Mouse (Mus musculus) CH12.LX (cell line): ENCODE measurements at regions not wholly inside any gene's neighbourhood (a gene's known extent, or its start where the extent isn't known, plus 50 kb on each side); places are given as distances from the start of the nearest gene placed in this dataset.

Source experiments
- CTCF ChIP-seq, 2 experiments: IDR thresholded peaks in 1 of 2; conservative IDR thresholded peaks in 1 of 2; 2 replicates each; pipeline ENCODE4 v1.5.1; 2011 to 2012; ENCODE audit warnings: low read depth in 2 of 2, low read length in 2 of 2, improper control_type of control experiment in 1 of 2, inconsistent platforms in 1 of 2, mild to moderate bottlenecking in 1 of 2, moderate library complexity in 1 of 2
- EP300 ChIP-seq: IDR thresholded peaks from 2 replicates; pipeline ENCODE4 v1.6.1; 2011; ENCODE audit warnings: low read length, improper control_type of control experiment
- HCFC1 ChIP-seq: IDR thresholded peaks from 2 replicates; pipeline ENCODE4 v1.6.1; 2012; ENCODE audit warnings: low read depth, mild to moderate bottlenecking, inconsistent platforms, low read length, improper control_type of control experiment
- MAZ ChIP-seq: IDR thresholded peaks from 2 replicates; pipeline ENCODE4 v1.6.1; 2012; ENCODE audit warnings: low read depth, mild to moderate bottlenecking, inconsistent platforms, low read length, improper control_type of control experiment, moderate library complexity
- POLR2A ChIP-seq: IDR thresholded peaks from 2 replicates; pipeline ENCODE4 v1.6.1; 2011; ENCODE audit warnings: low read depth, mild to moderate bottlenecking, improper control_type of control experiment, low read length
- RCOR1 ChIP-seq: conservative IDR thresholded peaks from 2 replicates; pipeline ENCODE4 v1.6.1; 2012; ENCODE audit warnings: low read depth, mild to moderate bottlenecking, inconsistent platforms, low read length, improper control_type of control experiment
- TBP ChIP-seq: conservative IDR thresholded peaks from 2 replicates; pipeline ENCODE4 v1.6.1; 2011; ENCODE audit warnings: low read depth, low read length, improper control_type of control experiment
- USF2 ChIP-seq: conservative IDR thresholded peaks from 2 replicates; pipeline ENCODE4 v1.6.1; 2011; ENCODE audit warnings: low read depth, low read length, improper control_type of control experiment

DNA sequence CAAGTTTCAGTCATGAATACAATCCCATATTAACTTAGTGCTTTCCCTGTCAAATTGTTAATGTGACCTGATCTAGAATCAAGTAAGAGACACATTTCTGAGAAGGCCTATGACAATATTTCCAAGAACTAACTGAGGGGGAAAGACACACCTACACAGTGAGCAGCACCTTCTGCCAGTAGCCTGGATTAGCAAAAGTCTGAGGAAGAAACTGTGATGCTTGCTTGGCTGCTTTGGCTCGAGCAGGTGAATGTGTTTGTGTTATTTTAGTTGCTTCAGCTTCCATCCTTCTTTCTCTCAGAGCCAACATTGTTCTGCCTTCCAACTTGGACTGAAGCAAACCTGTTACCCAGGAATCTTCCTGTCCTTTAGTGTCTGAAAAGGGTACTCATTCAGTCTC, 1347.7 kb downstream of the Stim2 start:
- no peak for TF ChIP-seq TBP
- TF ChIP-seq RCOR1 = no peak
- TF ChIP-seq HCFC1 = no peak
- TF ChIP-seq MAZ = no peak
- TF ChIP-seq EP300 = no peak
- TF ChIP-seq USF2 = no peak
- TF ChIP-seq POLR2A = no peak
- no peak for TF ChIP-seq CTCF (conservative IDR thresholded peaks at IDR 0.05 in 1 of 2, IDR thresholded peaks at IDR 0.05 in 1 of 2; ENCODE audit: low read depth in 2 of 2, low read length in 2 of 2)
